Mouse (Mus musculus) gastrocnemius, postnatal 14 days (tissue): ENCODE data around the gene Pcif1. TPM values are rescaled to one million over a fixed set of nuclear protein-coding genes. Genes with fewer than 3 reads are reported as not detected.

ENCODE experiments used
- DNase-seq: peaks from one replicate; pipeline ENCODE4 v3.0.0; 2021; ENCODE audit warnings: mixed read lengths
- intact Hi-C: fragments of 180-260 bp; cut with DNase I; formaldehyde crosslinking; loops from one replicate; pipeline ENCODE4 v1.15.1; 2025; ENCODE audit warnings: low total_unique reads
- total RNA-seq, 2 experiments: library from RNA; stranded (reverse); gene quantifications; 2 replicates each; pipeline ENCODE4 v1.2.3; 2021

Gene Pcif1
- total RNA-seq, 2 experiments from 2014 or later: 22.2 to 26.6 TPM

- intact Hi-C loops: no loop called here
- DNase-seq: peak; percentile 96
Observed at GRCm38 (mm10) chr2:164911086-164912048, 32.3 kb downstream of the Pcif1 start, which contains the start of gene Zfp335. Gene Zfp335, minus strand, starts transcription at chr2:164911757.

- intact Hi-C loops: no loop called here
- DNase-seq: no peak
Observed at GRCm38 (mm10) chr2:164912151-164912550, 33.0 kb downstream of the Pcif1 start.

DNA sequence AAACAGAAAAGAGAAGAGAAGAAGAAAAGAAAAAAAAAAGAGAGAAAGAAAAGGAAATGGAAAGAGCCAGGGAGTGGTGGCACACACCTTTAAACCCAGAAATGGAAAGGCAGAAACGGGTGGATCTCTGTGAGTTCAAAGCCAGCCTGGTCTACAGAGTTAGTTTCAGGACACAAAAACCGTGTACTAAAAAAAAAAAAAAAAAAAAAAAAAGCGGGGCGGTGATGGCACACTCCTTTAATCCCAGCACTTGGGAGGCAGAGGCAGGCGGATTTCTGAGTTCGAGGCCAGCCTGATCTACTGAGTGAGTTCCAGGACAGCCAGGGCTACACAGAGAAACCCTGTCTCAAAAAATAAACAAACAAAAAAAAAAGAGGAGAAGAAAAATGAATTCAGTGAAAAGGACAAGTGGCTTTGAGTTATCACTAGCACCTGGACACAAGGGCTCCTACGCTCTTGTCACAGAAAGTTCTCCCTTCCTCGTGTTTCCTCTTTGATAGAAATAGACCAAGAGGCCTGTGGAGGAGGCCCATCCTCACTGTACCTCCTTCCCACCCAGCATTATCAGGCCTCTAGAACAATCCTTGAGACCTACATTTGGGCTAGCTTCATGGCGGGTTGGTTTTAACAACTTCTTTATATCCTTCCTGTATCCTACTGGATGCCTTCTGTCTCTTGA is 33.8 kb downstream of the Pcif1 start:
- intact Hi-C loops: no loop called here
- DNase-seq: no peak

- peak; percentile 43 for DNase-seq
- intact Hi-C loops: no loop called here
Observed at GRCm38 (mm10) chr2:164913428-164913786, 34.3 kb downstream of the Pcif1 start.

GRCm38 (mm10) chr2:164916820-164917219 is 37.7 kb downstream of the Pcif1 start:
- intact Hi-C loops: no loop called here

DNA sequence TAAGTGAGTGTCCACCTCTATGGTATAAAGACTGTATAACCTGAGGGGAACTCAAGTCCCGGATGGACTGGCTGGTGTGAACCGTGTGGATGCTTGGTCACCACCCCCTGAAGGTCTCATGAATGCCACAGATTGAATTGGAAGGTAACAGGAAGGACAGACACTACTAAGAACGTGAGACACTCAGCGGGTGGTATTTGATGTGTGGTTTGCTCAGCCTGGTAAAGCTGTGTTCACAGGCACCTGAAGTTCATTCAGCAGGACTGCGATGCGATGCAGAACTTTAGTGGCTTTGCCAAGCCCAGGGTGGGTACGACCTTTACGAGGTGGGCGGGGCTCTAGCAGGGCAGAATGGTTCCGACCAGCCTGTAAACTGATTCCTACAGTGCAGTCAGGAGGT is 38.3 kb downstream of the Pcif1 start:
- intact Hi-C loops: no loop called here
- no peak for DNase-seq

More at GRCm38 (mm10) chr2:164916820-164917219, 37.7 kb downstream of the Pcif1 start:
- DNase-seq: no peak

DNA sequence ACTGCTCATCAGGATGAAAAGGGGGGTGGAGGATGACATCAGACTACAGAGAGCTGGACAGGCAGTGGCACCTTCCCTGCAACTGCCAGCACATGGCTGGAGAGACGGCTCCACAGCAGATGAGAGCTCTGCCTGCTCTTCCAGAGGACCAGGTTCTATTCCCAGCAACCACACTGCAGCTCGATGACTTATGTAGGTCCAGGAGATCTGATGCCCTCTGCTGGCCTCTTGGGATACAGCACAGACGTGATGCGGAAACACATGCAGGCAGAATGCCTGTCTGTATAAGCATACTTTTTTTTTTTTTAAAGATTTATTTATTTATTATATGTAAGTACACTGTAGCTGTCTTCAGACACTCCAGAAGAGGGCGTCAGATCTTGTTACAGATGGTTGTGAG is 39.2 kb downstream of the Pcif1 start:
- no peak for DNase-seq
- intact Hi-C loops: no loop called here

- intact Hi-C loops: no loop called here
- DNase-seq: no peak
Observed at GRCm38 (mm10) chr2:164921984-164922383, 42.9 kb downstream of the Pcif1 start.

GRCm38 (mm10) chr2:164923291-164923690 is 44.2 kb downstream of the Pcif1 start:
- no peak for DNase-seq
- intact Hi-C loops: no loop called here

- peak; percentile 82 for DNase-seq
- intact Hi-C loops: no loop called here
Observed at GRCm38 (mm10) chr2:164924100-164924857, 45.2 kb downstream of the Pcif1 start.

- no peak for DNase-seq
- intact Hi-C loops: no loop called here
Observed at GRCm38 (mm10) chr2:164930706-164931581, 51.8 kb downstream of the Pcif1 start.

- no peak for DNase-seq
- intact Hi-C loops: no loop called here
Observed at GRCm38 (mm10) chr2:164933534-164933933, 54.4 kb downstream of the Pcif1 start.

DNA sequence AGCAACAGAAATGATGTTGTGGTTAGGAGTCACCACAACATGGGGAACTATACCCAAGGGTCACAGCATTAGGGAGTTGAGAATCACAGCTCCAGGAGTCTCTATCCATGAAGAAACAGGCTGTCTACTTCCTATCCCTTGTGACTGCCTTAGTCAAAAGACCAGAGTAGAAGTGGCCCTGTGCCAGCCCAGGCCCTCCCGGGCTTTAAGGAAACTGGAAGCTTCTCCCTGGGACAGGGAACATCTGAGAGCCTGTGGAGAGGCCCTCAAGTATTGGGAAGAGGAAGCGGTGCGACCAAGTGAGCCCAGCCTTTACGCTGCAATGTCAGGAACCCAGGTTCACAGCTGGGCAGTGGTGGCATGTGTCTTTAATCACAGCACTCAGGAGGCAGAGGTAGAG is 56.9 kb downstream of the Pcif1 start:
- intact Hi-C loops: no loop called here
- DNase-seq: peak; percentile 49

- DNase-seq: no peak
- intact Hi-C loops: no loop called here
Observed at GRCm38 (mm10) chr2:164938146-164939091, 59.3 kb downstream of the Pcif1 start.

DNA sequence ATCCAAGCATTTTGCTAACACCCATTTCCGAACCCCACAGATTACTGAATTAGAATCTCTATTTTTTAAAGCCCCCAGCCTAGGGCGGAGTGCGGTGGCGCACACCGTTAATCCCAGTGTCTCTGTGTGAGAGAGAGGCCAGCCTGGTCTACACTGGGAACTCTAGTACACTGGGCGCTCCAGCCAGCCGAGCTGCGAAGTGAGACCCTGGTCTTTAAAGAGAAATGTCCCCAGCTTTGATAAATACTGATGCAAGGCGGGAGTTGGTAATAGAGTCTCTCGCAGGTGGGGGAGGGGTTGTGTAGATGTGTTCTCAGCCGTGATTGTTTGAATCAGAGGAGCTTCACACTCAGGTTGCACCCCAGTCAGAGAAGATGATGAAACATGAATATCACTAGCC is 60.0 kb downstream of the Pcif1 start:
- no peak for DNase-seq
- intact Hi-C loops: no loop called here

- intact Hi-C loops: no loop called here
- DNase-seq: no peak
Observed at GRCm38 (mm10) chr2:164940140-164940830, 61.2 kb downstream of the Pcif1 start, which contains the start of gene Mmp9. Gene Mmp9, plus strand, starts transcription at chr2:164940780.

GRCm38 (mm10) chr2:164942692-164943290 is 63.7 kb downstream of the Pcif1 start:
- intact Hi-C loops: no loop called here

More at GRCm38 (mm10) chr2:164942692-164943290, 63.7 kb downstream of the Pcif1 start:
- DNase-seq: no peak
